Mouse (Mus musculus) kidney, adult 9 months (tissue): ENCODE results near the gene Kcnj15.

ENCODE experiments used
- DNase-seq: peaks from one replicate; pipeline ENCODE4 v3.0.0; 2022

Gene Kcnj15

DNA sequence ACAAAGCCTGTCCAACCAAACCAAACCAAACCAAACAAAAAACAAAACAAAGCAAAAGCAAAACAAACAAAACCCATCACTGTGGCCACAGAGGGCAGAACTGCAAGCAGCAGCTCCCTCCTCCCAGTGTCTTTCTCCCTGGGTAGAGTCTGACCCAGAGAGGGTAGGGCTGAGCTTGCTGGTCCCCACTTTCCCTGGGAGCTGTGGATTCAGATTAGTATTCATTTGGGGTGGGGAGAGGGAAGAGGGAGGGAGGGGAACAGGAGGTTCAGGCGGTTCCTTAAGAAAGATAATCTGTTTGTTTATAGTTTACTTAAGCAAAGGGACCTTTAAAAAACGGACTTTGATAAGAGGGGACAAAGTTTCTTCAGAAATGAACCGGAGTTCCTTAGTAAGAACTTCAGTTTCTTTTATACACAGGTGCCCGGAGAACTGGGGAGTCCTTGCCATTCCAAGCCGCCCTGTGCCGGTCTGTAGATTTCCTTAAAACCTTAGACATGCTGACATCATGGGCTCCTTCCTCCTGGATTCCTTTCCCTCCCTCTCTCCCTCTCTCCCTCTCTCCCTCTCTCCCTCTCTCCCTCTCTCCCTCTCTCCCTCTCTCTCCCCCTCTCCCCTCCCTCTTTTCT is at the start of gene Kcnj15:
TSS of gene Kcnj15 (plus strand) at position 293 of the 629 bp plus-strand sequence.
- no peak for DNase-seq

DNA sequence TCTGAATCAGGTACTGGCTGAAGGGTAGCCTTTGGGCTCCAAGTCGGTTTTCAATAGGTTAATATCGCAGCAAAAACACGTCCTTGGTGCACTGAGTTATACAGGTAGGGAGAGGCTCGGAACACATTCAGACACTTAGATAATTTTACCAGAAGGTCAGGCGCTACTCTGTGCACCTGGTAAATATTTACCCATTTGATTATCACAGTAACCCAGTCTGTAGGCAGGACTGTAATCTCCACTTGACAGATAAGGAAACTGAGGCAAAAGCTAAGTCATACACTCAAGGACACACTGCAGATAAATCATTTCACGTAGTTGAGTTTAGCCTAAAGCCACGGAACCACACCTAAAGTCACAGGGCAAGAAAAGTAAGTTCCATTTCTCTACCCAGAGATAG is 49.1 kb upstream of the Kcnj15 start:
- no peak for DNase-seq

DNA sequence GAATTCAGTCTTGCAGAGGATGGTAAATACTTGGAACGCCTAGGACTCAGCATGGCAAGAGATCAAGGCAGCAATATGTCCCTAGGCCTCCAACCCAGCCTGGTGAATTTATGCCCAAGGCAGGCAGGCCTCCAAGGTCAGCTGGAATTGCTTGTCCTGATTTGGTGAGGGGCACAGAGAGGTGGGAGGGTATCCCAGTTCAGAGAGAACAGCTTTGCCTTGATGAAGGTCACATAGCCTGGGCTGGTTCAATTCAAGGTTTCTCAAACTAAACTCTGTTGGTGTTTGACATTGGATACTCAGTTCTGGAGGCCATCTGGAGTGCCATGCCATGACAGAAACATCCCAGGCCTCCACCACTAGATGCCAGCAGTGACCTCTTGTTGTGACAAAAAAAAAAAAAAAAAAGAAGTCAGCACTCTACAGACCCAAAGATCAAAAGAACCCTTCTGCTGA is 48.3 kb upstream of the Kcnj15 start:
- peak; percentile 59 for DNase-seq

GRCm38 (mm10) chr16:95214251-95215197 is 42.8 kb upstream of the Kcnj15 start:
- no peak for DNase-seq

GRCm38 (mm10) chr16:95215782-95216181 is 41.6 kb upstream of the Kcnj15 start:
- DNase-seq: no peak

DNA sequence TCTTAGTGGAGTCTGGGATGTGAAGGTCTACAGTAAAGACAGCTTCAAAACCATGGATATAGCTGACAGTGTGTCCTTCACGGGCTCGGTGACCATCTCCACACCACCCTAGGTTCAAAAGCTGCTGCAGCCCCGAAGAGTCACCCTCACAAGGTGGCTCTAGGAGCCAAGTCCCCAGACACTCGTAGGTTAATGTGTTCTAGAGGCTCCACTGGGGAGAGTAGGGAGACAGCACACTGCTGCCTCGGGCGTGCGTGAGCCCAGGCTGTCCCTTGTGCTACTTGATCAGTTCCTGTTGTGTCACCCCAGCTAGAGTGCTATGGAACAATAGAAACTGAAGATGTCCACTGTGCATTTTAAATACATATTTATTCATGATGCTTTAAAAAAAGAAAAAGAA is 41.0 kb upstream of the Kcnj15 start:
- DNase-seq: no peak

DNA sequence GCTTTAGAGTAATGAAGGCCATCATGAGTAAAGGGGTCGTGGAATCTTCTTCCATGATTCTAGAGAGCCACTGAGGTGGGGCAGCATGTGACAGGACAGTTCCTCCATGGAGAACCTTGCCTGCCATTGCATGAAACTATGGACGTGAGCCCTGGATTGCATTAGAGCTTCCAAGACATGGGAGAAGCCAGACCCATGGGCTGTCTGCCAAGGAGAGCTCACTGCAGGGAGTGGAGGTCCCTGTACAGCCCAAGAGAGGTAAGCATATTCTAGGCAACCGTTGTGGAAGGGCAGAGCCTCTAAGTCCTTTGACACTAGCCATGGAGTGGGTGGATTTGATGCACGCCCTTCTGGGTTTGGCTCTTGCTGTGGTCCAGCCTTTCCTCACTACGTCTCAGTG is 40.5 kb upstream of the Kcnj15 start:
- no peak for DNase-seq

DNA sequence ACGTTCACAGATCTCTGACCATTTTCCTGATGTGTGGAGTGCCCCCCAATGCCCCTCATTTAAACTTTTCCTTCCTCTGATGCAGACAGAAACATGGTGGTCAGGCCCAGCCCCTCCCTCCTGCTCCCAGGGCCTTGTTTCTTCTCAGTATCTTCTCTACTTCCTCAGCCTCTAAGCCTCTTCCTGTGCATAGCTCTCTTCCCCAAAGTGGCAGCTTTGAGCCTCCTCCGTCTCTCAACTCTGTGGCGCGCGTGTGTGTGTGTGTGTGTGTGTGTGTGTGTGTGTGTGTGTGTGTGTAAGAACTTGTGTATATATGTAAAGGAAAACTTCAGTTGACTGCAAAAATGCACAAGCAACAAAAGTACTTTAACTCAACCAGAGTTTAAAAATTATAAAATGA is 38.6 kb upstream of the Kcnj15 start:
- no peak for DNase-seq

GRCm38 (mm10) chr16:95219459-95219858 is 37.9 kb upstream of the Kcnj15 start:
- no peak for DNase-seq

DNA sequence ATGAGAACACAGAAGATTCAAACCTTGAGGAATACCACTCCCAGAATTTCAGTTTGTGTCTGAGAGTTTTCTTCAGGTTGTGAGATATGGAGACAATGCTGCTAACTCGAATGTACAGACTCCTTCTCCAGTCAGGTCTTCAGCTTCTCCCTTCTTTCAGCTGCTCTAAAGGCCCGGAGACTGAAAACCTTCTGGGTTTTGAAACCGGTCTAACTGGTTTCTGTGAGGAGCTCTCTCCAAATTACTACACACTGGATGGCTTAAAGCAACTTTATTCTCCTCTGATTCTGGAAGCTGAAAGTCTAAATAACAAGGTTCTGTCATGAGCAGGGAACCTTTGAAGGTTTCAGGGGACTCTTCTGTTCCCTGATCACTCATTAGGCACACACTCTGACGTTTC is 36.3 kb upstream of the Kcnj15 start:
- peak; percentile 10 for DNase-seq

DNA sequence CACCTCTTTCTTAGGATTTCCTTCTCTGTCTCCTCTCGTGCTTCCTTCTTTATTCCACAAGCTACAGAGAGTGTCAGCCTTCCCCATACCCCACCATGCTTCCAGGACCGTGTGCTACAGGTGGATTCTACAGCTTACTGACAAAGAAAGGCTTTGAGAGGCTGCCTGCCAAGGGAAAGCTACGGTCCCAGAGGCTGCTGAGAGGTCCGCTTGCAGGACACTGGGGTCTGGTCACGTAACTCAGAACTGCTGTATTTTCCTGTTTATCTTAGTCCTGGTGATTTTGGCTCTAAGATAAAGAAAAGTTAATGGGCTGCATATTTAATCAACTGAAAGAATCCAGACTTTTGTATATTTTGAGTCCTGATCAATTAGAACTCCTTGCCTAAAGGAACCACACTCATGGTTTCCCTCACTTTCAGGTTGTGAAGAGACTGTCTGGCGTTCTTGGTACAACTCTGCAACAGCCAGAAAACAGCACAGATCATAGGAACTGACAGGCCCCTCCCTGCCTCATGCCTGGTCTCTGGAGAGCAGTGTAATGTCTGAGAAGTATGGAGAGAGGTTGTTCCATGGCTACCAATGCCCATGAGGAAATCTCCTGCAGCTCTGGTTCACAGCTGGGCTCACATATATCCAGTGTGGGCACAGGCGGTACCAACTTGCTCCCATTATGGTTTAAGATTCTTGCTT is 35.2 kb upstream of the Kcnj15 start:
- DNase-seq: no peak

DNA sequence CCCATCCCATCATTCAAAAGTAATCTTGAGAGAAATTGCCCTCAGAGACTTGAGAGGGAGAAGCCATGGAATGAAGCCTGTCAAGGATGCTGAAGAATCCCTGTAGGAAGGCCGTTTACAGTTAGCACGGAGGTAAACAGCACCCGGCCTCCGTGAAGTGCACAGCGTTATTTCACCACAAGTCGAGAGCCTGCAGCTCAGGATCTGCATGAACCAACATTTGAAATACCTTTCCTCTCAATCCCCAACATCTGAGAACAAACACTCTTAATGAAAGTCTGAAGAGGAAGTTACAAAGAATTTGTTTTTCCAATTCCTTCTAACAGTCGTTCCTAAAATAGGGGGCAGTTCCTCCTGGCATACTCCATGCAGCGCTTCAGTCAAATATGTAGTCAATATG is 33.9 kb upstream of the Kcnj15 start:
- DNase-seq: no peak

GRCm38 (mm10) chr16:95225285-95225684 is 32.1 kb upstream of the Kcnj15 start:
- no peak for DNase-seq

- no peak for DNase-seq
Measured at GRCm38 (mm10) chr16:95231768-95232167, 25.6 kb upstream of the Kcnj15 start.

- no peak for DNase-seq
Measured at GRCm38 (mm10) chr16:95234891-95235548, 22.3 kb upstream of the Kcnj15 start.

GRCm38 (mm10) chr16:95239209-95239925 is 18.0 kb upstream of the Kcnj15 start:
- DNase-seq: peak; percentile 18

GRCm38 (mm10) chr16:95240688-95241087 is 16.7 kb upstream of the Kcnj15 start:
- peak; percentile 94 for DNase-seq

DNA sequence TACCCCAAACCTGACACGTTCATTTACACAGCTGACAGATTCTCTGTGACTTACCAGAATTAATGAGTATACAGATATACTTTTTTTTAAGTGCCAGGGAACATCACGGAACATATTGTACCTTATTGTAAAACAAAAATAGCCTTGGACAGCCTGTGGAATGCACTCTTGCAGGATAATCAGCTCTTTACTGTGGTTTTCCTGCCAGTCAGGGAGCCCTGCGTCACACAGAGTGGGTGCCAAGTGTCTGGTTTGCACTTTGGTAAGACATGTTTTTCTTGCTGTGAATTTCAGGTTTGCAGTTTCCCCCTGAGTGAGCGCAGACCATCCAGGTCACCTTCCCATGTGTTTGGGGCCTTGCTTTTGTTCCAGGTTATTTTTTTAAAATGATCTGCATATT is 15.8 kb upstream of the Kcnj15 start:
- DNase-seq: peak; percentile 96

GRCm38 (mm10) chr16:95242114-95242513 is 15.2 kb upstream of the Kcnj15 start:
- DNase-seq: peak; percentile 95

GRCm38 (mm10) chr16:95243401-95243800 is 14.0 kb upstream of the Kcnj15 start:
- DNase-seq: peak; percentile 44

- DNase-seq: peak; percentile 79
Measured at GRCm38 (mm10) chr16:95244626-95245303, 12.6 kb upstream of the Kcnj15 start.

GRCm38 (mm10) chr16:95245499-95245898 is 11.9 kb upstream of the Kcnj15 start:
- DNase-seq: no peak
